Mouse (Mus musculus) monocyte, adult 2 months (primary cell): ENCODE measurements around the gene Klhl3.
A peak's percentile ranks its signal among the peaks of the same experiment; 100 is the strongest.

Source experiments
- DNase-seq, 2 experiments: peaks; one replicate each; pipeline ENCODE4 v3.0.0; 2022; ENCODE audit warnings: low spot score in 2 of 2, low read depth in 1 of 2

Klhl3 gene

DNA sequence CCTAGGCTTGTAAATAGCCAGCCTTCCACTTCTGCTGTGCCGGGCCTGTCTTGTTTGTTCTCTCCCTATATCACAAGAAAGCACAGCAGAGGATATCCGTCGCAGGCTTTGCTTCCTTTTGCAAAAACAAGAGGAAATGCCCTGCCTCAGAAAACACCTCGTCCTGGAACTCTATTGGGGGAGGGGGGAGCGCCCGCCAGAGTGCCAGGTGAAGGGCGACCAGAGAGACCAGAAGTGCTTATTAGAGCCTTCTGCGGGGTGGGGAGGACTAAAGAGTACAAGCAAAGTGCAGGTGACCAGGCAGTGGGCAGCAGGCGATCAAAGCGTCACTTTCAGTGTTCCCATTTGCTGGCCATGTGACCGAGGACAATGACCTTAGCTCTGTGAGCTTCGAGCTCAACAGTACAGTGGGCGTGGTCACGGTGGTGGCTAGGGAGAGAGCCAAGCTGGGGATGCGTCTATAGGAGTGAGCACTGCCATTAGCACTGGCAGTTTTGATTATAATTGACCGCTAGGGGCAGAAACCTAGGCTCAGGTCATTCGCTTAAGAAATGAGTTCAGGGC is 45.8 kb downstream of the Klhl3 start:
- DNase-seq: peak; percentile 40 to 43

- no peak for DNase-seq
Observed at GRCm38 (mm10) chr13:58066496-58067389, 46.6 kb downstream of the Klhl3 start.

DNA sequence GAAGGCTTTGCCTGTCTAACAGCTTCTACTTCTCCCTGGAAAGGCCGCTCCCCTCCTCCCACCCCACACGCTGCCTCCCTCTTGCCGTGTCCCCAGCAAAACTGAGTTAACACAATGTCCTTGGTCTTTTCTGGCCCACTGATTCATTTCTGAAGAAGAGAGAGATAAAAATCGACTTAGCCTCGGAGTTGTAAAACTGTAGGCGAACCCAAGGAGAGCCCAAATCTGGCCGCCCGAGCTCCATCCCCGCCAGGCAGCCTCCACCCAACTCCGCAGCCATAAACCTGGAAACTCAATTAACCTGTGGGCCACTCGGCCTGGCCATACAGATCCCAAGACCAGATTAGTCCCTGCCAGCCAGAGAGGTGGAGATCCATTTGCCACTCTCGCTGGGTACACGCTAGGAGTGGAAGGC is 47.3 kb downstream of the Klhl3 start:
- DNase-seq: no peak

DNA sequence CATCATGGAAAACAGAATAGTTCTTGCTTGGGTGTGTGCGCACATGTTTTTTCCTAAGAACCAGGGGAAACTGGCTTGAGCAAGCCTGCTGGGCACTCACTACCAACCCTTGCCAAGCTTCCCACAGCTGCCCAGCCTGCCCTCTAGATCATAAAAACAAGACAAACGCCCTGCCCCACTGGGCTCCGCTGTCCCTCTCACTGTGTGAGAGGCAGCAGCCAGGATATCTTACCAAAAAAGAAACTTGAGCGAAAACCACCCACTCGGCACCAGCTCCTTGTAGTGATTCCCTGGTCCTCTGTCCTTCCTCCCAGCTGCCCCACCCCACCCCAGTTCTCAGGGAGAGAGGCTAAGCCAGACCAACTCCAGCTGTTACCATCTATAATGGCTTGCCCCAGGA is 48.1 kb downstream of the Klhl3 start:
- no peak for DNase-seq

DNA sequence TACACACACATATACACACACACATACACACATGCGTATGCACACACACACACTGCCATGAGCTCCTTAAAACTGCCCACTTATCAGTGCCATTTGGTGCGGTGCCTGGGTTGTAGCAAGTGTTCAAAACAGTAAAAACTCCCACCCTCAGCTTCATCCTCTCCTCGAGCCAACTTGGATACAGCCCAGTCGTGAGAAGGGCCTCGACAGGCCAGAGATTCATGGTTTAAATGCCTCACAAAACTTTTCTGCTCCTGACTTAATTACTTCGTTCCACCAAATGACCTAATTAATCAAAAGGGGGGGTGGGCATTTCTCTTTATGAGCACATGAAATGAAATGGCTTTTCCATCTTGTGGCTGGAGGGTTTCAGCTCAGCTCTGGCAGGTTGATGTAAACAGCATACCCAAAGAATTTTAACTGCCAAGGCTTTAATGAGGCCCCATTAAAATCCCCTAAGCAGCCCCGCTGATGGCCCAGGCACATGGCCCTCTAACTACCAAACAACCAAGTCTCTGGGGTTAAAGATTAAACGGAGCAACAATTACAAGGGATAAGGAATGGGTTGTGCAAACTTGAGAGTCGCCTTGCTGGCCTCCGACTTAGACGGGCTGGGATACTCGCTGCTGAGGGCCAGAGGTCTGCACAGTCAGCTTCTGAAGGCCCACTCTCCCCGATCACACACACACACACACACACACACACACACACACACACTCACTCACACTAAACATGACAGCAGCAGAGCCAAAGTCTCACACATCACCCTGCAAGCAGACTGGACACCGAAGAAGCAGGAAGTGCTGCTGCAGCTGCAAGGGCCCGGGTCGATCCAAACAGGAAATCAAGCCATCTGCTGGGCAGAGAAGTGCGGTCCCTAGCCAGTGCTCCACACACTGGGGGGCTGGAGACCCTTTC is 55.2 kb downstream of the Klhl3 start:
- DNase-seq: no peak

DNA sequence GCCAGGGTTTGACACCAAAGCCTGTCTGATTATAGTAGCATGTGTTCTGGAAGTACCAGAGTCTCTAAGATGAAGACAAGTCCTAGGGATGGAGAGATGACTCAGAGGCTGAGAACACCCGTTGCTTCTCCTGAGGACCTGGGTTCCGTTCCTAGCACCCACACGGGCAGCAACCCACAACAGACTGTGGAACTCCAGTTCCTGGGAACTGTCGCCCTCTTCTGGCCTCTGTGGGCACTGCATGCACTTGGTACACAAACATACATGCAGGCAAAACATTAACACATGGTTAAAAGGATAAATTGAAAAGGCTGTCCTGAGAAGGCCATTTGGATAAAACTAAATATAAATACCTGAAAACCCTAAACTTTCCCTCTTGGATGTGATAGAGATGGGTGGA is 56.8 kb downstream of the Klhl3 start:
- DNase-seq: no peak

DNA sequence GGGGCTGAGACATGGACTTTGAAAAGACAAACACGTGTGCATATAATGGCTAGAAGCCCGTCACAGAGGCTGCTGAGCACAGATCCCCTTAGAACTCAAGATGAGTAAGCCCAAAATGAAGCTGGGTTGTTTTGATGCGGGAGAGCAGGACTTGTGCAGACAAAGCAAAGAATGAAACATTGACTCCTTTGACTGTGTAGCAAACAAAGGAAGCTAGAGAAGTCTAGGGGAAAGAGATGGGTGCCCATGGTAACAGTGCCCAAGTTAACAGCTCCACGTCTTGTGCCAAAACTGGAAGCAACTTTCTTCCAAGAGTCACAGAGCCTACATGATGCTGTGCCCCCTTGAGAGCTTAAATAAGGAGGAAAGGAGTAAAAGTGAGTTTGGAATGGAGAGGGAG is 59.8 kb downstream of the Klhl3 start:
- DNase-seq: no peak

DNA sequence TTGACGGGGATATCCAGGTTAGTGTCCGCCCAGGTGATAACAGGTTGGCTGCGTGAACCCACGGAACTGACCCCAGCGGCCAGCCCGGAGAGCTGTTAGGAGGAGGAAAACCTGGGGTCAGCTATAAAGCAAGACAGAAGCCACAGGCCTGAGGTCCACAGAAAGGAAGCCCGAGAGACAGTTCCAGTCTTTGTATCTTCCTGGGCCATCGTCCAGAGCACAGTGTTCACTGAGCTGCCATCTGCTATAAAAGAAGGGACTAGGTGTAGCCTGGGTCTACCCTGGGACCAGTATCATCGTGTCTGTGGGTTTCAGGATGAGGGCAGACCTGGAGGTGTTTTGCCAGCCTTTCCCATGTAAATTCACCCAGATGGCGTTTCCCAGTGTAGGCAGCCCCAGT is 61.7 kb downstream of the Klhl3 start:
- DNase-seq: no peak

GRCm38 (mm10) chr13:58051251-58051650 is 62.1 kb downstream of the Klhl3 start:
- no peak for DNase-seq

DNA sequence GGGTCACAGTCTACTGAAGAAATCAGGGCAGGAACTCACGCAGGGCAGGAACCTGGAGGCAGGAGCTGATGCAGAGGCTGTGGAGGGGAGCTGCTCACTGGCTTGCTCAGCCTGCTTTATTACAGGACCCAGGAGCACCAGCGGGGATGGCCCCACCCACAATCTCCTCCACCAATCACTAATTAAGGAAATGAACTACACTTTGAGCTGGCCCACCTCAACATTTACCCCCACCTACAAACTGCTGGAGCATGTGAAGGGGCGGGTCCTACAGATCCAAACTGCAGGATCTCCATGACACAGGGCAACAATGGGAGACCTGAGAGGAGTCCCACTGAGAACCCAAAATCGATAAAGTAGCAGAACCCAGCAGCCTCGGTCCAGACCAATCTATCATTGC is 64.3 kb downstream of the Klhl3 start:
- DNase-seq: no peak

DNA sequence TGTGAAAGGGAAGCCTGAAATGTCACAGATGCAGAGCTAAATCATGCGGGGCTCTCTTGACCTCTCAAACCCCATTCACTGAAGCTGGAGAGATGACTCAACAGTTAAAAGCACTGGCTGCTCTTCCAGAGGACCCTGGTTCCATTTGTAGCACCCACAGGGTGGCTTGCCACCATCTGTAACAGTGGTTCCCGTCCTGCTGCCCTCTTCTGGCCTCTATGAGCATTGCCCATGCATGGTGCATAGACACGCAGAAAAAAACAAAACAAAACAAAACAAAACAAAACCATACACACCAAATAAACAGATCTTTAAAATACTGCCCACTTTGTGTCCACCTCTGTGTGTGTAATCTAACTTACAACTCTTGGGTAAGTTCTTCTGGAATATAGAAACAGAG is 65.3 kb downstream of the Klhl3 start:
- DNase-seq: no peak

- no peak for DNase-seq
Observed at GRCm38 (mm10) chr13:58046178-58046577, 67.2 kb downstream of the Klhl3 start.

GRCm38 (mm10) chr13:58045278-58045677 is 68.1 kb downstream of the Klhl3 start:
- no peak for DNase-seq

DNA sequence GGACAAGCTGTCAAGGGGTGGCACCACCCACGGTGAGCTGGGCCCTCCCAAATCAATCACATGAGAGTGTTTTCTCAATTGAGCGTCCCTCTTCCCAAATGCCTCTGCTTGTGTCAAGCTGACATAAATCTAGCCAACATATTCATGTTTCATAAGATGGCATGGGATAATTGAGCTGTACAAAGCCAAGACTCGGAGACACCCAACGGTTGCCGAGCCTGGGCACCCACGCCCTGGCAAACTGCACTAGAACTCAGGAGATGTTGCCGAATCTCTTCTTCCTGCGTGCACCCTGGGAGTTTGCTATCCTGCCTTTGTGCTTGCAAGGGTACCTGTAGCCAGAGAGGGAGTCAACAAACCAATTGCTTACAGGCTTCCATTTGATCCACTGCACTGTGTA is 70.1 kb downstream of the Klhl3 start:
- no peak for DNase-seq

- DNase-seq: no peak
Observed at GRCm38 (mm10) chr13:58040112-58040511, 73.3 kb downstream of the Klhl3 start.

DNA sequence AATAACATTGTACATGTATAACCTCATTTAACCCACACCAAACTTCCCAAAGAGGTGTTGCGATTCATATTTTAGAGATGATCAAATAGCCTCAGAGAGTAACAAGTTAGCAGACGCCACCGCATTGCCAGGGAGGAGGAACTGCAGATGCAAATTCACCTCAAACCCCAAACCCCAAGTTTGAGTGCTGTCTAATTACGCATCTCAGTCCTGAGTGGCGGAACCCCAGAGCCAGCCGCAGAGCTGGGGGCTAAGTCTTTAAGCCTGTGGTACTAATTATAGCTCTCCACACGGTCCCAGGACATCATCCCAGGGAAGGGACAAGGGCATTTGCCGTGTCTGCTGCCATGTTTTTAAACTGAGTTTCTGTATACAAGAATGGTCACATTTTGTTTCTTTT is 75.9 kb downstream of the Klhl3 start:
- no peak for DNase-seq

GRCm38 (mm10) chr13:58035470-58036156 is 77.8 kb downstream of the Klhl3 start:
- no peak for DNase-seq

DNA sequence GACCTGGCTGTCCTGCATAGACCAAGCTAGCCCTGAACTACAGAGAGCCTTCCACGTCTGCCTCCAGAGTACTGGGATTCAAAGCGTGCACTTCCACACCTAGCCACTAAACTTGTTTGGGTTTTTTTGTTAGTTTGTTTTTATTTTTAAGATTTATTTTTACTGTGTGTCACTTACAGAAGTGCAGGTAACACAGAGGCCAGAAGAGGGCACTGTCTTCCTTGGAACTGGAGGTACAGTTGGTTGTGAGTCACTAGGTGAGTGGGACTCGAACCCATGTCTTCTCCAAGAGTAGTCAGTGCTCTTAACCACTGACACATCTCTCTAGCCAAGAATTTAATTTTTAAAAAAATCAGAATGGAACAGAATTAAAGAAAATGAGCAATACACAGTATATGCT is 78.4 kb downstream of the Klhl3 start:
- DNase-seq: no peak

DNA sequence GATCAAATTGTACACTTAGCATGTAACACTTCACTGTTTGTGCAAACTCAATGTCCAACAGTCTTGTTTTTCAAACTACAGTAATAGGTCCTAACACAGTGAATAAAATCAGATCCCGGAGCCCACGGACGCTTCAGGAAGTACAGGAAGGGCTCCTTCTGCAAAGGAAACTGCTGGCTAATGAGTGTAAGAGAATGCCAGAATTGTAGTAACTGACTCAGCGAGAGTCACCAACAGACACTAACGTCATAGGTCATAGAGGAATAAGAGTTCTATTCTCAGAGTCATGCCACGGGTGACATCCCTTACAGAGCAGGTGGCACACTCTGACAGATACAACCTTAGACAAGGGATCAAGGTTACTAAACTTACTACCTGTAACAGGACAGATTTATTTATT is 78.9 kb downstream of the Klhl3 start:
- no peak for DNase-seq

DNA sequence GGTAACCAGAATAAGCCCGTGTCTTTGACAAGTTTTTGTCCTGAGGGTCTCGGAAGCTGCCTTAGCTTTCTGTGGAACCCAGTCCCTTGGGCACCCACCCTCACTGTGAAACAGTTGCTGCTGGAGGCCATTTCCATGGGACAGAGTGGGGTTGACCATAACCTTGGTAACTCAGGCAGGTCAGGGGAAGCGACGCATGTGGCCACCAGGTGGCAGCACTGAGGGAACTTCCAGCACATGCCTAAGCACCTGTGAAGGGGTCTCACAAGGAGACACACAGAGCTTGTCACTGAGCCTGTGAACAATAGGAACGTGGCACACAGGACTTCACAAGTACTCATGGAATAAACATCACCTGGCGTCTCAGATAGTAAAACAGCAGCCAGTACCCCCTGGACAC is 81.6 kb downstream of the Klhl3 start:
- DNase-seq: peak in 1 of 2 experiments; percentile 7

- DNase-seq: no peak
Observed at GRCm38 (mm10) chr13:58027115-58027514, 86.3 kb downstream of the Klhl3 start.
